Mouse (Mus musculus): ENCODE results near the gene Mfsd14a.

Mfsd14a gene

DNA sequence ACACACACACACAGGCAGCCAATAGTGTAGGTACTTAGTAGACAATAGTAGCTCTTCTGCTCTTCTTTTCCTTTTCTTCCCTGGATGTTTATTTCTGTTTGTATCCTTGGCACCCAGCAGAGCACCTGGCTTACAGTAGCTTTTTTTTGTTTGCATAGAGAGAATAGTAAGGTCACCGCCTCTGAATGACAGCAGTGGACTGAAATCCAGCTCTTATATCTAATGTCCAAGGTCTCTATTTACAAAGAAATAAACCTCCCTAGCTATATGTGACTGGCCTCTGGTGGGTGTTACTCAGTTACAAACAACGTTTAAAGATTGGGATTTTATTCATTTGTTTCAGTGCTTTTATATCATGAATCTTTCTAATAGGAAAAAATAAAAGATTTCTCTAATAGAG, 62.8 kb downstream of the Mfsd14a start:
- no peak for DNase-seq (ENCODE audit: low spot score)

DNA sequence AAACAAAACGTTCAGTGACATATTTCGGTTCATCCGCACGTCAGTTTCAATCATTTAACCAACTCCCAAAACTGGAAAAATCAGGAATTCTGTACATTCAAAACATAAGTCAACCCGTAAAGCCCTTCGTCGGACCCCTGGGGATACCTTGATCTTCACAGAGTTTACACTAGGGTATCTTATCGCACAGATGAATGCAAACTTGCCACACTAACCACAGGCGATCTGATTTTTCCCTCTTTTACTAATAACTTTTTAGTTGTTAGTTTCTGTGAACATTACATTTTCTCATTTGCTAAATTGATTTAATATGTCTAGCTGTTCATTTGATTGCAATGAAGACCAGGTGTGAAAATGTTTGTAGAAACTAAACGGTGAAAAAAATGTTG, 66.9 kb downstream of the Mfsd14a start:
- no peak for DNase-seq (ENCODE audit: low spot score)

DNA sequence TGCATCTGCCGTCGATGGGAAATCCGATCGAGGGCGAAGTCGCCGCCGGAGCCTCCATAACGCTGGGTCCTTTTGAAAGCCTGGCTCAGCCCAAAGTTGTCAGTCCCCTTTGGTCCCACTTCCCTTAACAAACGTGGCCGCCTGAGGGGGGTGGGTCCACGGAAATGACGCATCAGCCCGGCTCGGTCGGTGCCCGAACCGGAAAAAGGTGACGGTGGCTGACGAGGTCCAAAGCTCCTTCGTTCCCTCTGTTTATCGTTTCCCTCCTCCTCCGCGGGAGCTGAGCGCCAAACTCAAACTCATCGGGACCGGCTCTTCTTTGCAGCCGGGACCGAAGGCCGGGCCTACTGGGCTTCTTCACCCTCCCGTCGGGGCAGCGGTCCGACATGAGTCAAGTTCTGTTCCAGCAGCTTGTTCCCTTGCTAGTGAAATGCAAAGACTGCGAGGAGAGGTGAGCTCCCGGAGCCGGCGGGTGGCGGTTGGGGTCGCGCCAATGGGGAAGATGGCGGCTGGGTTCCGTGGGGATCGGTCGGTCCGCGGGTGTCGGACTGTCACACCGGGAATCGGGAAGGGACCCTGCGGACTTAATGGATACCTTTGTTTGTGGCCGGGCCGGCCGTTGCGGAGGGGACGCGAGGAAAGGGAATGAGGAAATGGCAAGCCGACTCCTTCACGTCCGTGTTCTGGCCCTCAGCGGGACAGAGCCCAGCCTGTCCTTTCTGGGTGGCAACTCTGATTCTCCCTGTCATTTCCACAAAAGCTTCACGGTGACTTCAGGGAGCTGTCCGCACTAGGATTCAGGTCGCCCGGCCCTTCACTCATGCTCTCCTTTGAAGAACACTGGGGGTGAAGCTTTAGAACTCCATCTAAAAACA, 67.5 kb downstream of the Mfsd14a start, which contains the start of gene Sass6:
Sass6 (plus strand) TSS at position 255 of the 875 bp plus-strand sequence.
- DNase-seq (ENCODE audit: low spot score): peak; percentile 97

DNA sequence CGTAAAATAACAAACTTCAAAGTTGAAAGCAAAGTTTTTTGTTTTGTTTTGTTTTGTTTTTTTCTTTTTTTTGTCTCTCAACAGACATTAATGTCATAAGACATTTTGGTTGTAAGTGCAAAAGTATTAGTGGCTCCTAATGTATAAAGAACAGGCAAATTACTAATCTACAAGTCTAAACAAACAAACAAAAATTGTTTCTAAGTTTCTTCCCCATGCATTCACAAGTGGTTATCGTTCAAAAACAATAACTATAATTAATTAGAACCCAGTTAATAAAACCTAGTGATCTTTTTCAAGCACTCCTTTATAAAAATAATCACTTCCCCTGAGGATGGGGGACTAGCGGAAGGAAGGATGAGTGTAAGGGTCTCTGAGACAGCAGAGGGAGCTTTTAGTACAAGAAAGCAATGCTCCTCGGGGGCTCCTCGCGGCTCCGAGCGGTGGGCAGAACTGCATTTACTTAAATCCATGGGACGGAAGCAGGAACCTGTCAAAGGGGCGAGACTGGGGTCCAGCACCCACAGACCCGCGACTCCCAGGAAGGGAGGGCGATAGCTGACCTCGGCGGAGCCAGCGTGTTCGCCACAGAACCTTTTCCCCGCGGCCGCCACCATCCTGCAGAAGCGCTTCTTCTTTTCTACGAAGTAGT, 68.3 kb downstream of the Mfsd14a start:
- DNase-seq (ENCODE audit: low spot score): no peak

DNA sequence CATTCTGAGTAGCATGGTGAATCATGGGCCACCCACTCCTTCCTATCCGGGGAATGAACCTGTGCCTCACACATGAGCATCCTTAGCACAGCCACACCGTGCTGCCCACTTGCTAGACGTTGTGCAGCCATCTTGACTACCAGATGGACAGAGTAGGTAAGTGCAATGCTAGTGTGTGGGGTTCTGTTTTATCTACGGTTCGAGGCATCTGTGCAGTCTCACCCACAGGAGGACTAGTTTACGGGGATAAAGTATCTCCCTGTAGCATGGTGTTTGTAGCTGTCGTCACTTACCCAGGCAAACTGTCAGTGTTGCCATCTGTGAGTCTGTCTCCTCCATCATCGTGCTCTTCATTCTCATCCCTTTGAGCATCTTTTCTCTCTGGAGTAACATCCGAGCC, 80.3 kb downstream of the Mfsd14a start:
- DNase-seq (ENCODE audit: low spot score): no peak

All from ovary, postnatal 36 days (tissue).